Mouse (Mus musculus) layer of hippocampus, postnatal 14 days (tissue): ENCODE measurements around the gene Gsta3. TPM values are rescaled to one million over a fixed set of nuclear protein-coding genes. Genes with fewer than 3 reads are reported as not detected.
"Not testable (repeated sequence)": the region's sequence is repeated elsewhere in the genome, so short reads cannot be mapped to it uniquely, and the experiment has no call there.

ENCODE experiments used
- DNase-seq, 2 experiments: peaks; one replicate each; pipeline ENCODE4 v3.0.0; 2021 to 2022; ENCODE audit warnings: low spot score in 2 of 2, mixed read lengths in 1 of 2
- long read RNA-seq, 2 experiments: library from polyadenylated mRNA; stranded (forward); transcript quantifications; one replicate each; pipeline ENCODE4 v2.0.0; 2021
- total RNA-seq, 2 experiments: library from RNA; stranded (reverse); gene quantifications; 2 replicates each; pipeline ENCODE4 v1.2.3; 2021

The Gsta3 gene
- total RNA-seq, result 1 to 10 TPM in 1 of 2 experiments, under 1 TPM in 1; 0.53 to 1.6 TPM
- long read RNA-seq, experiment 1, result 0 reads
- long read RNA-seq, experiment 2, partial matches to known transcripts, result 0 of 1 reads
- long read RNA-seq, experiment 2, other reads (novel, unspliced or antisense), result 1 of 1 reads

- no peak for DNase-seq
Measured at GRCm38 (mm10) chr1:21239911-21240898, at the start of gene Gsta3. Gsta3 (plus strand) TSS chr1:21240589.

- no peak for DNase-seq
Measured at GRCm38 (mm10) chr1:21206241-21206640, 34.1 kb upstream of the Gsta3 start.

GRCm38 (mm10) chr1:21213537-21213936 is 26.9 kb upstream of the Gsta3 start:
- DNase-seq, result not testable (repeated sequence)

GRCm38 (mm10) chr1:21213991-21214692 is 26.2 kb upstream of the Gsta3 start:
- not testable (repeated sequence) for DNase-seq

- peak; percentile 91 for DNase-seq
Measured at GRCm38 (mm10) chr1:21218489-21218919, 21.9 kb upstream of the Gsta3 start, which contains the start of gene Tmem14a. Tmem14a (plus strand) TSS chr1:21218575.

- DNase-seq, result no peak
Measured at GRCm38 (mm10) chr1:21227756-21228395, 12.5 kb upstream of the Gsta3 start.

GRCm38 (mm10) chr1:21228740-21229722 is 11.4 kb upstream of the Gsta3 start:
- DNase-seq, result not testable (repeated sequence)

- DNase-seq, result no peak
Measured at GRCm38 (mm10) chr1:21230376-21230775, 10.0 kb upstream of the Gsta3 start.

GRCm38 (mm10) chr1:21231744-21232464 is 8.5 kb upstream of the Gsta3 start:
- peak in 1 of 2 experiments; percentile 25 for DNase-seq

GRCm38 (mm10) chr1:21232516-21232915 is 7.9 kb upstream of the Gsta3 start:
- DNase-seq, result no peak

GRCm38 (mm10) chr1:21235359-21235758 is 5.0 kb upstream of the Gsta3 start:
- no peak for DNase-seq

GRCm38 (mm10) chr1:21241096-21241495 is 707 bp downstream of the Gsta3 start:
- DNase-seq, result no peak

GRCm38 (mm10) chr1:21244290-21244960 is 4.0 kb downstream of the Gsta3 start:
- DNase-seq, result no peak

- no peak for DNase-seq
Measured at GRCm38 (mm10) chr1:21246136-21246535, 5.7 kb downstream of the Gsta3 start.

- DNase-seq, result no peak
Measured at GRCm38 (mm10) chr1:21247896-21248295, 7.5 kb downstream of the Gsta3 start.

- no peak for DNase-seq
Measured at GRCm38 (mm10) chr1:21248560-21249390, 8.4 kb downstream of the Gsta3 start.

GRCm38 (mm10) chr1:21251661-21252060 is 11.3 kb downstream of the Gsta3 start:
- no peak for DNase-seq
